Mouse (Mus musculus): ENCODE data around the gene Fosl2.

Gene Fosl2
- long read RNA-seq, experiment 1, partial matches to known transcripts = 0 of 32 reads
- long read RNA-seq, experiment 1, other reads (novel, unspliced or antisense) = 32 of 32 reads
- long read RNA-seq, experiment 2, full-length matches to known transcripts = 2 of 35 reads
- long read RNA-seq, experiment 2, partial matches to known transcripts = 0 of 35 reads
- long read RNA-seq, experiment 2, other reads (novel, unspliced or antisense) = 33 of 35 reads

DNA sequence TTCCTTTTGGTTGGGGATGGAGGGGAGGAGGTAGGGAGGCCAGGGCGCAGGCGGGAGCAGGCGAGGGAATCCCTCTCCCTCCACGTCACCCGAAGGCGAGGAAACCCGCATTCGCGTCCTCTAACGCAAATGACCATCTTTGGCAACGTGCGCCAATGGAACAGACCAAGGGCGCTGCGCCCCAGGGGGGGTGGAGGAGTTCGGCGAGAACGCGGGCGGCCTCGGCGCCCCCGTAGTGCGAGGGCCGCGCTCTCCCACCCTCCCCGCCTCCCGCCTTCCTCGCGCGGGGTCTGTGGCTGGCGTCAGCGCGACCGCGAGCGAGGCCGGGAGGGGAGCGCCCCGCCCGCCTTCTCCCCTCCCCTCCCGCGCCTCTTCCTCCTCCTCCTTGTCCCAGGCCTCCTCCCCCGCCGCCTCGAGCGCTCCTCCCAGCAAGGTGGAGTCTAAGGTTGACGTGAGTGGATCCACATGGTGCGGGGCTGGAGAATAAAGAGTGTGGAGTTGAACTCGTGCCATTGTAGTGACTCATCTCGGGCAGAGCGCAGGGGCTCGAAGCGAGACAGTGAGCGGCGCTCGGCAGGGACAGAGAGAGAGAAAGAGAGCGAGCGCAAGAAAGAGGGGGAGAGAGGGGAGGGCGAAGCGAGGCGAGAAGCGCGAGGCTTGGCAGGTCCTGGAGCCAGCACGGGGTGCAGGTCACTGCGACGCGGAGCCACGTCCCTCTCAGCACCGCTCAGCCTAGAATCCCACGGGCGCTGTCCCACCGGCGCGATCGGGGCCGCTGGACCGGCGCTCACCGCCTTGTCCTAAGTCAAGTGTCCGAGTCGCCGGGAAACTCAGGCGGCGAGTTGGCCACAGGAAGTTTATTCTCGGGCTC, at the start of gene Fosl2:
TSS of gene Fosl2 (plus strand) at position 466 of the 871 bp plus-strand sequence.
- intact Hi-C loops (cut with DNase I) = loop anchor here (5.0 to 10.0 kb wide), 6 partner anchors 131 to 533 kb away; partner anchors contain the start of genes Babam2 and Rbks

DNA sequence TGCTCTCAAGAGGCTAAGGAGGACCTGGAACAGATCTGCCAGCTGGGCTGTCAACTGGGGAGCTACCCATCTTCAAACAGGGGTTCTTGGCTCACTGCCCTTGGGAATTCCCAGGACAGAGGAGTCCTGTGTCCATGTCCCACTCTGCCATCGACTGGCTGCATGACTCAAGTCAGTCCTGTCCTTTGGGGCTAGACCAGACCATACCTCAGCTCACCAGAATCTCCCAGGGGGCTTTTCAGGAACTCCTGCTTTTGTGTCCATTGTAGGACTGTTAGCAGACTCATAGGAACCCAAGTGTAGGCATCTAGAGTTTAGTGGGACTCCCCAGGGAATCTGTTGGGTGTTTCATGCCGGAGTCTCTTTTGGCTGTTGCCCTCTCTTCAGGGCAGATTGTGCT, 49.6 kb upstream of the Fosl2 start:
- intact Hi-C loops (cut with DNase I) = no loop called here

- intact Hi-C loops (cut with DNase I) = no loop called here
These were observed 49.0 kb upstream of the Fosl2 start for GRCm38 (mm10) chr5:32086526-32087090.

DNA sequence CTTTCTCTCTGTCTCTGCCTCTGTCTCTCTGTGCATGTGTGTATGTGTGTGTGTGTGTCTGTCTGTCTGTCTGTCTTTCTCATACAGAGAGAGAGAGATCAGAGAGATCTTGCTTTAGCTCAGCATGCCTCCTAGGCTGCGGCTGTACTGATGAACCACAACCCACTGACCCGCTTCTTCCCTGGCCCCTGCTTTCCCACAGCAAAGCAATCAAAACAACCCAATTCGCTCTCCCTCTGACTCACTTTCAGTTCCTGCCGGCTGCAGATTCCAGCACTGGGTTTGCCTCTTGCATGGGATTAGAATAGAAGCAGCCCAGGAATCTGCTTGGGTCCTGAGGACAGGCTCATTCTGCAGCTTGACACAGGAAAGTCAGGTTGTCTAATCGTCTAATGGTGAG, 46.1 kb upstream of the Fosl2 start:
- intact Hi-C loops (cut with DNase I) = no loop called here

DNA sequence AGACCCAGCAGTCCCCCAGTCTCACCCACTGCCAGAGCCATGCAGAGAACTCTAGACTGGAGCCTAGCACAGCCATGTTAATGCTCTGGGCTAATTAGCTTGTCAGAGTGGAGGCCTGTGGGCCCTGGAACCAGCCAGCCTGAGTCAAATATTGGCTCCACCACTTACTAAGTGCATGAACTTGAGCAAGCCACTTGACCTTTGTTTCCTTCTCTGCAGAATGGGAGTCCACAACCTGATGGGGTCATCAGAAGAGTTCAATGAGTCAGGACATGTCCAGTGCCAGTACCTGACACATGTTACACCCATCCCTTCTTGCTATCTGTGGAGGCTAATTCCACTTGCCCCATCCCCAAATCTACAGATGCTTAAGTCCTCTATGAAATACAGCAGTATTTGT, 43.3 kb upstream of the Fosl2 start:
- intact Hi-C loops (cut with DNase I) = no loop called here

GRCm38 (mm10) chr5:32098691-32099090, 36.9 kb upstream of the Fosl2 start:
- intact Hi-C loops (cut with DNase I) = no loop called here

DNA sequence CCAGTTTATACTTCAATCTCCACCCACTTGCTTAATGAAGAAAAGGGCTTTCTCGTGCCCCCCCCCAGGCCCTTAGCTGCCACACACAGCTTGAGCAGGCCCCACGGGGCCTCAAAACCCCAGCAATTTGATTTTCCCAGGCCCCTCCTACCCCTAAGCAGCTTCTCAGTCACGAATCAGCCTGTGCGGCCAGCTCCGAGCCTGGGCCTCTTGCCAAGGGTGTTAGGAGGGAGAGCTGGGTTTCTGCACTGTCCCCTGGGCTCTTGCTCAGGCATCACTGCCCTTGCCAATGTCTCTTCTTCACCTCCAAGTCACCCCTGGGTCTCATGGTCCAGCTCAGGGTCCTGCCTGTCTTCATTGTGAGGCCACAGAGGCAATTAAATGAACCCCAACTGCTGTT, 33.1 kb upstream of the Fosl2 start:
- intact Hi-C loops (cut with DNase I) = no loop called here

- intact Hi-C loops (cut with DNase I) = no loop called here
These were observed 32.6 kb upstream of the Fosl2 start for GRCm38 (mm10) chr5:32102971-32103431.

DNA sequence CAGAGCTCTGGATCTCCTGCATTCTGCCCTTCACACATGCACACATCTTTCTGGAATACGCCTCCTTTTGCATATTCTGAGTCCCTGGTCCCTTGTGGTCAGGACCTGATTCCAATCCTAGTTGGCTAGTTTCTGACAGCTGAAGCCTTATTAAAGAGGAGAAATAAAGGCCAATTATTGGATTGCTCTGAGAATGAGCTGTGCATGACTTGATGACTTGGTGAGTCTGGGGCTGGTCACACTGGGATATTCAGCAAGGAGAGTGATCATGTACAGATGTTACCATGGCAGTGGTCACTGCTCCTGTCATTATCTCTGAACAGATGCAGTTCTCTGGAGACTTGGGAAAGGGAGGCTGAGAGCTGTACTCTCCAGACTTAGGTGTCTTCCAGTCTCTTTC, 32.1 kb upstream of the Fosl2 start:
- intact Hi-C loops (cut with DNase I) = no loop called here

GRCm38 (mm10) chr5:32104119-32104990, 31.2 kb upstream of the Fosl2 start:
- intact Hi-C loops (cut with DNase I) = no loop called here

DNA sequence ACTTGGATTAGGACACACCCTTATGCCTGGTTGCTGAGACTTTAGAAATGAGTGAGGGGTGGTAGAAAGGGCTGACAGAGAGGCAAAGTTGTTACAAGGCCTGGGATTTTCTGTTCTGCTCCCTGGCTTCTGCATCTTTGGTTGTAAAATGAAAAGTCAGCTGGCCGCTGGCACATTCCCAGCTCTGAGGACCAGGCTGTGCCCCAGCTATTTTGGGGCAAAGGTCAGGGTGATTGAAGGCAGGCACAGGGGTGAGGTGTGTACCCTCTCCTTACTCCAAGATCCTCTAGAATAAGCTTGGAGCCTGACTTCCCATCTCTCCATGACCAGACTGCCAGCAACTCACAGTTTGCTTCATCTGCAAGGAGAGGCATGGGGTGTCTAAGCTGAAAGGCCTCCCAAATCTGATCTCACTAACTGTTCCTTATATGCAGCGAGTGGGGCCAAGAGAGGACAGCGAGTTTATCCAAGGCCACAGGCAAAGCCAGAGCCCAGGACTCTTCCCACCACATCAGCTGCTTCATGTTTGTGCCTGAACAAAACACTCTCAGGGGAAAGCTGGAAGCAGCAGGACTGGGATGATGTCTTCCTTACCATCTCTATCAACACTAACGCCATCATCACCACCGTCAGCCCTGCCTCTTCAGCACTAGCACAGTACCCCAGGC, 29.0 kb upstream of the Fosl2 start:
- intact Hi-C loops (cut with DNase I) = no loop called here

- intact Hi-C loops (cut with DNase I) = no loop called here
These were observed 24.9 kb upstream of the Fosl2 start for GRCm38 (mm10) chr5:32110651-32111050.

- intact Hi-C loops (cut with DNase I) = no loop called here
These were observed 23.2 kb upstream of the Fosl2 start for GRCm38 (mm10) chr5:32112206-32112916.

DNA sequence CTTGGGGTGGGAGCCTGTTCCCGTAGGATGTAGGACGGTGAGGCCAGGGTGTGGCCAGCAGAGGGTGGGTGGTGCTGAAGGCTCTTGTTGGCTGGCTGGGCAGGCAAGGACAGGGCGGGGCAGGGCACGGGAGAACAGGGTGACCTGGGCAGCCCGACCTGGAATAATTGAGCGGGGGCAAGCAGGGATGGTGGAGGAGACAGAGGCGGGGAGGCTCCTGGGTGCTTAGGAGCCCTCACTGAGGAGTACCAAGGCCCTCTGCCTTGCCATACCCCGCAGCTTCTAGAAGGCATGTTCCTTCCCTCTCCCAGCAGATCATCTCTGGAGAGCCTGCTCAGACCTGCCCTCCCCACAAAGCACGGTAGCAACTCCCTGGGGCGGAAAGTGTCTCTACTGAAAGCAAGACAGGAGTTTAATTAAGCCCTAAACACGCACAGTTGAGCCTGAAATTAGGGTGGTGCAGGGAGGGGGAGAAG, 14.7 kb upstream of the Fosl2 start:
- intact Hi-C loops (cut with DNase I) = no loop called here

DNA sequence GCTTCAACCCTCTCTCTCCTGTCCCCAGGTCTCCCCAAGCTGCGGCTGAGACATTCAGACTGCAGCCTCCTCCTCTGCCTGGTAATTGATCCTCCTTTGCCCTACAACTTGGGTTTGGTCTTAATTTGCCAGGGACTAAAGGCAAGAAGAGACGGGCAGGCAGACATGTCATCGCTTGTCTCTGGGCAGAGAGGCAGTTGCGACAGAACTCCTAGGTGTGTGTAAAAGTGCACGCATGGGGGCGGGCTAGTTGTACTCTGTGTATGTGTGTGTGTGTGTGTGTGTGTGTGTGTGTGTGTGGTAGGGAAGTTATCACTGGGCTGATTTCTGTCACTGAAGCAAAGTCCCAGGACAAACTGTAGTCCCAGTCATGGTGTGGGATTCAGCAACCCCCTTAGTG, 13.7 kb upstream of the Fosl2 start:
- intact Hi-C loops (cut with DNase I) = no loop called here

DNA sequence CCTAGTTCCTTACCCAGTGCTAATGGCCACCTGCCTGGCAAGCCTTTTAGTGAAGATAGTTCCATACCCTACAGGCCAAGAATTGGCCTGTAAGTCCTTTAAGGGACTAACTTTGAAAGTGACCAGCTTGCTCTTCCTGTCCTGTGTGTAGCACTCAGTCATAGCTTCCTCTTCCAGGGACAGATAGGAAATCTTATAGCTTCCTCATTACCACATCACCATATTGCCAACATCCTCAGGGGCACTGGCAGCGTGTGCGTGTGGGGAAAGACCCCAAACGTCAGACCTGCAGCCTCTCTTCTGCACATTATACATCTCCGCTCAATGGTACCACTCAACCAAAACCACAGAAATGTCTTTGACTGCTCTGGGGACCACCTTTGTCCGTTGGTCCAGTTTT, 13.2 kb upstream of the Fosl2 start:
- intact Hi-C loops (cut with DNase I) = no loop called here

GRCm38 (mm10) chr5:32124957-32125356, 10.6 kb upstream of the Fosl2 start:
- intact Hi-C loops (cut with DNase I) = no loop called here

DNA sequence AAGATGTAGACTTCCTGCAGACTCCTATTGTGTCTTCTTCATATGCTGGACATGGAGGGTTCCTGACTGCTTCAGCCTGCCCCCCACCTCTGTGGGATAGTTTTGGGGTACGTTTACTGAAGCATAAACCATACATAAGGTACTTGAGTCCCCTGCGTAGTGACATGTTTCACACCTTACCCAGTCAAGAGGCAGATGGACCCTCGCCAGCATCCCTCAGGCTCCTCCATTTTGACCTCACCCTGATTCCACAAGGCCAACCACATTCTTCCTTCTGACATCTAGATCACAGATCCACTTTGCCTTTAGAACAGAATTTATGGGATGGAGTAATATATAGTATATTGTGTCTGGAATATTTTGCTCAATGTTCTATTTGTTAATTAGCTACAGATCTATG, 8.4 kb upstream of the Fosl2 start:
- intact Hi-C loops (cut with DNase I) = no loop called here

- intact Hi-C loops (cut with DNase I) = no loop called here
These were observed 7.7 kb upstream of the Fosl2 start for GRCm38 (mm10) chr5:32127927-32128326.

DNA sequence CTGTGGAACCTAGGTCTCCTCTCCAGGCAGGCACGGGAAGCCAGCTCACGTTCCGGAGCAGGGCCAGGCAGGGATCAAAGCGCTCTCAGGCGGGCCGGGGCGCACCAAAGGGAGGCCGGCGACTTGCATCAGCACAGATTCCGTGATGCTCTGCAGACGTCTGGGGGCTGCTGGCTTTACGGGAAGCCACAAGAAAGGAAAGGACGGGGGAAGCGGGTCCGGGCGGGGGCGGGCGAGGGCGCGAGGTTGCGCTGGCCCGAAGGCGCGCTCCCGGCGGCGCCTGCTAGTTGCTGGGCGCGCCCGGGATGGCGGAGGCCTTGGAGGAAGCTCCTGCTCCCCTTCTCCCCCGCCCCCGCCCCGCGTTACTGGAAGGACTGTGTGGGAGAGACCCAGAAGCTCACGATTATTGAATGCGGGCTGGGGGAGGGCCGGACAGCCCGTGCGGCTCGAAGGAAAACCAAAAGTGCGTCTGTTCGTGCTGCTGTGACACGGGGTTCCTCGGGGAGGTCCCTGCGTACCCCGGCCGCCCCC, 2.6 kb upstream of the Fosl2 start:
- intact Hi-C loops (cut with DNase I) = loop anchor here (10.0 kb wide), 2 partner anchors 128 to 198 kb away; no protein-coding TSS in a partner anchor

Data from adrenal gland (tissue).